Mouse (Mus musculus) hematopoietic stem cell, adult 5-6 weeks (primary cell): ENCODE results near the gene Gm42688. TPM values are rescaled to one million over a fixed set of nuclear protein-coding genes. Genes with fewer than 3 reads are reported as not detected.

ENCODE experiments used
- ATAC-seq, 2 experiments: fragments of 125-278 bp in 1 of 2; replicated peaks in 1 of 2; 2 replicates each; pipeline ENCODE4 v1.8.0; 2016 to 2017; ENCODE audit warnings: inconsistent platforms in 2 of 2, mild to moderate bottlenecking in 2 of 2, moderate number of reproducible peaks in 2 of 2, low read depth in 1 of 2, moderate TSS enrichment in 1 of 2; ENCODE audit not compliant: low FRiP score in 2 of 2, poor library complexity in 2 of 2, severe bottlenecking in 2 of 2, insufficient read depth in 1 of 2, low TSS enrichment in 1 of 2
- total RNA-seq: library from RNA; stranded (forward); fragments of 172-1452, 232-1000 nt; gene quantifications from 2 replicates; pipeline ENCODE4 v1.2.3, GENCODE M21; 2017

Gene Gm42688
- total RNA-seq, 1 experiment from 2014 or later: 2.4 TPM

GRCm38 (mm10) chr6:83125331-83125730 is 23.9 kb downstream of the Gm42688 start, which contains the start of gene Ino80b:
Gene Ino80b (minus strand): TSS chr6:83125431.
- no peak for ATAC-seq

DNA sequence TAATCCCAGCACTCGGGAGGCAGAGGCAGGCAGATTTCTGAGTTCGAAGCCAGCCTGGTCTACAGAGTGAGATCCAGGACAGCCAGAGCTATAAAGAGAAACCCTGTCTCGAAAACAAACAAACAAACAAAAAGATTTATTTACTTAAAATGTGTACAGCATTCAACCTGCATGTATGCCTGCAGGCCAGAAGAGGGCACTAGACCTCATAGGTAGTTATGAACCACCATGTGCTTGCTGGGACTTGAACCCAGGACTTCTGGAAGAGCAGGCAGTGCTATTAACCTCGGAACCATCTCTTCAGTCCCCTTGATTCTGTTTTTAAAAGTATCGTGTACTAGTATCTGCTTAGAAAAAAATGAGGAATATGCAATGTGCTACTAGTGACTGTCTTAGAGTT is 26.0 kb downstream of the Gm42688 start:
- ATAC-seq: no peak

- ATAC-seq: peak; percentile 47 to 68; a peak in 3 of 4 replicates
These were observed 30.1 kb downstream of the Gm42688 start for GRCm38 (mm10) chr6:83131469-83132034.

DNA sequence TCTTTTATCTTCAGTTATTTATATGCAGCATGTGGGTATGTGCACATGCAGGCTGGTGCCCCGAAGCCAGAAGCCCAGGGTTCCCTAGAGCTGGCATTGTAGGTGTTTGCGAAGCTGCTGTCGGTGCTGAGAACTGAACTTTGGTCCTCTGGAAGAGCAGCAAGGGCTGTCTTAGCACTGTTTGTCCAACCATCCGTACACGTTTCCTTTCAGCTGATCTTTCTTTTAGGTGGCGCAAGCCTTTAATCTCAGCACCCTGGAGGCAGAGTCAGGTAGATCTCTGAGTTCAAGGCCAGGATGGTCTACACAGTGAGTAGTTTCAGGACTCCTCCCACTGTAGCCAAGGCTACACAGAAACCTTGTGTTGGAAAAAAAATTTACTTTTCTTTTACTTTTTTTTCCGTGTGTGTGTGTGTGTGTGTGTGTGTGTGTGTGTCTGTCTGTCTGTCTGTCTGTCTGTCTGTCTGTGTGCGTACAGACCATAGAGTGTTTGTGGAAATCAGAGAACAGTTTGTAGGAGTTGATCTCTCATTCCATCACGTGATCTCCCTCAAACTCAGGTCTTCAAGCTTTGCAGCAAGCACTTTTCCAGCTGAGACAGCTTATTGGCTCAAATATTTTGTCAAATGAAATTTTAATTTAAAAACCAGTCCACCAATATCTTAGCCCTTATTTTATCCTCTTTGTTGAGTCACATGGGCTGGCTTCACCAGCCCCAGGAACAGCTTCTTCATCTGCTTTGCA is 30.9 kb downstream of the Gm42688 start:
- ATAC-seq: no peak

DNA sequence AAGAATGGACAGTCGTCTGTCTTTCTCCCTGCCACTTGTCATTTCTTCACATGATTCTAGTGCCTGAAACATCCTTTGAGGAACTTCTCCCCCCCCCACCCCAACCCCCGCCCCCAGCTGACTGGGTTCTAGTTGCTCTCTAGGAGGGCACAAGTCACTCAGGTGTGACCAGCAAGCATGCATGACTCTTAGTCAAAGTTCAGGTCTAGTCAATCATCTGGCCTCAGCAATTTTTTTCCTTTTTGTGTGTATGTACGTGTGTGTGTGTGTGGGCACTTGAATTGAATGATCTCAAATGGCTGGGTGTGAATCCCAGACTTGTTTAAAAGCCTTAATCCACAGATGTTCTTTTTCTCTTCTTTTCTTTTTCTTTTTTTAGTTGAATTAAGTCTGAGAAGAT is 32.8 kb downstream of the Gm42688 start:
- no peak for ATAC-seq

DNA sequence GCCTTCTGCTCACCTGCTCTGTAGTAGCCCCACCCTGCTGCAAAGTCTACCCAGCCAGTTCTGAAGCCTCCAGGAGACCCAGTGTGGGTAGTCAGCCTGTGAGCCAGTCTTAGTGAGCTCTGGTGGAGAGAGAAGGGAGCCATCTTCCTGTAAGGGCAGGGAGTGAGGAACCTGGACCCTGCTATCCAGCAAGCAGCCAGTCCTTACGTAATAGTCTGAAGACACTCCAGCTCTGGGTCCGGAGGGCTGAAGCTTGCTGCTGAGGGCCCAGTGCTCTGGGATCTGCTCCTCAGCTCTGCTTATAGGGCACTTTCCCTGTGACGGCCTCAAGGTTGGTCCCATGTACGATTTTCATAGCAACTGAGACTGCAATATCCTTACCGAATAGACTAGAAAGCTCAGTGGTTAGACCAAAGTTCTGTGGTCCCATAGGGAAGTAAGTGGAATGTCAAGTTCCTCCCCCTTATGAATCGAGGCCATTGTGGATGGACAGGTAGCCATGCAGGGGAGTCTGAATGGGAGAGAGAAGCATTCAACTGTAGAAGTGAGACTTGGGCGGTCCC is 33.6 kb downstream of the Gm42688 start, which contains the start of gene Rtkn:
TSS of gene Rtkn (plus strand) at position 513 of the 563 bp plus-strand sequence.
- ATAC-seq: no peak; a peak in 1 of 4 replicates

DNA sequence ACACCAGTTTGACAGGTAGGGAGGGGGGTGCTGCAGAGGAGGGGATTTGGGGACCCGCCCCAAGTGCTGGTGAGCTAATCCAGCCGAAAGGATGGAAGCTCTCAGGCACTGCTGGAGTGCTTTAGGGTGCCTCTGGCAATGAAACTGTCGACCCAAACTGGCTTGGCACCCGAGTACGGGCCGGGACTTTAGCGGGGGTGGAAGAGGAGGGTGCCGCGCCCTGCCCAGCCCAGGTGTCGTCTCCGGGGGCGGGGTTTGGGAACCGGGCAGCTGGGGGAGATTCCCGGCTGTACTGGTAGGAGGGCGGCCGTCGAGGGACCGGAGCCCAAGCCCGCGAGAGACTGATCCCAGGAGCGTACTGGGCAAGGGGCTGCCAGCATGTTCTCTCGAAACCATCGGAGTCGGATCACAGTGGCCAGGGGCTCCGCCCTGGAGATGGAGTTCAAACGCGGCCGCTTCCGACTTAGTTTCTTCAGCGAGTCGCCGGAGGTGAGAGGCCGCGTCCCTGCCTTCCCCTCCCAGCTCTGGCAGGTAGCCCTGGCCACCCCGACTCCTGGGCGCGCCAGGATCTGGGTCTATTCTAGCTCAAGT is 34.2 kb downstream of the Gm42688 start:
- no peak for ATAC-seq

- no peak for ATAC-seq
These were observed 35.0 kb downstream of the Gm42688 start for GRCm38 (mm10) chr6:83136291-83136880.

DNA sequence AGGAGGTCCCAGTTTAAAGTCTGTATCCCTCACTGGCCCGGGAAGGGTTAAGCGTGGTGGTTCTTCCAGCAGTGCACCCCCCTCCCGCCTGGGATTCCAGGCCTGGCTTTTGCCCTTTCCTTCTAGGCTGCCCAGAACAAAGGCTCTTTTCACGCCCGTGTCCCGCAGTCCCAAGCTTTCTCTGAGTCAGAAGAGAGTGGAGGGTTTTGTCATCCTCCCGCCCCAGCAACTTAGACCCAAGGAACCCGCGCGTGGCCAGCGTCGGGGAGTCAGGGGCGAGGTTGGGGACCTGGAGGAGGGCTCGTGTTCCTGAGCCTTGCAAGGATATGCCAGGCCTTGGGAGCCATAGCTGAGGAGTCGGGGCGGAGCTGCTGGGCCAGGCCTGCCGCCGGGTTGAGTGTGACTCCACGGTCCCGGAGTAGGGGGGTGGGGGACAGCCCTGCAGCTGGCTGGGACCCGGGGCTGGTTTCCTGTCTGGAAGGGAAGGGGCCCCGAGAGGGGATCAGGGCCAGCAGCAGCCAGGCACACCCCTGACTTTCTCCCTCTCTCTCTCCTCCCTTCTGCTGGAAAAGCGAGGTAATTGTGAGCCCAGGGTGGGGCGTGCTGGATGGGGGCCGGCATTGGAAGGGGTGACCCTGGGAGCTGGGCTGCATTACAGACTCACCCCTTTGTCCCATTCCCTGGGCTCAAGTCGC is 35.6 kb downstream of the Gm42688 start:
- ATAC-seq: peak; percentile 30 to 44; a peak in 3 of 4 replicates

- ATAC-seq: peak; percentile 38 to 44; a peak in 3 of 4 replicates
These were observed 36.1 kb downstream of the Gm42688 start for GRCm38 (mm10) chr6:83137576-83137950.

DNA sequence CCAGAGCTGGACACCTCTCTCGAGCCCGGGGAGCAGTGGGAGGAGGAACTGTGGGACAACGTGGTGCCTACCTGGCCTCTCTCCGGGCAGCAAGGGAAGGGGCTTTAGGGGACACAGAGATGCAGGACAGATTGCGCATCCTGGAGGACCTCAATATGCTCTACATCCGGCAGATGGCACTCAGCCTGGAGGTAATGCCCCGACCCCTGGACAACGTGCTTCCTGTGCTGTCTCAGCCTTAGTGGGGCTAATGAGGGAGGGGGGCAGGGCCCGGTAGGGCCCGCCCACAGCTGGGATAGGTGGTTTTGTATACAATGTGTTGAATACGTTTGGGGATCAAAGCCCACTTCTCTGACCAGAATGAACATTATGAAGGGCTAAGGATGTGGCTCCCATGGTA is 36.6 kb downstream of the Gm42688 start:
- 0 out of 4 replicates have a peak, but pooled peaks have one; percentile 14 to 16 for ATAC-seq

- ATAC-seq: no peak
These were observed 38.6 kb downstream of the Gm42688 start for GRCm38 (mm10) chr6:83140044-83140443.

GRCm38 (mm10) chr6:83141636-83142035 is 40.2 kb downstream of the Gm42688 start:
- ATAC-seq: no peak

- peak in 1 of 2 experiments; percentile 11; a peak in 1 of 4 replicates for ATAC-seq
These were observed 40.9 kb downstream of the Gm42688 start for GRCm38 (mm10) chr6:83142211-83142731.

DNA sequence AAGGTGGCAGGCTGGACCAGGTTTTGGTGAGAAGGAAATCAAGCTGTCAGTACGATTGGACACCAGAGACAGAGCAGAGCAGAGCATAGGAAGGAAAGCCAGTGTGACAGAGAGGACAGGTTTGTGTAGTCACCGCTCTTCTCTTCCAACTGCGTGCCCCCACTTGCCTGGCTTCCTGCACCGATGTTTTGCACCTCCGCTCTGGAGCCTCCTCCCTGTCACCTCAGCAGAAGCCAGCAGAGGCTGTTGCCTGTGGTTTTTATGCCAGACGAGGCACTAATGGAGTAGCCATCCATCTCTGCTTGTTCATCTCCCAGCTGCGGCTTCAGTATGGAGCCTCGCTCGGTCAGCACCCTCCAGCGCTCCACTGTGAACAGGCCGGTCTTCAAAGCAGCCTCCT is 41.5 kb downstream of the Gm42688 start:
- ATAC-seq: no peak

DNA sequence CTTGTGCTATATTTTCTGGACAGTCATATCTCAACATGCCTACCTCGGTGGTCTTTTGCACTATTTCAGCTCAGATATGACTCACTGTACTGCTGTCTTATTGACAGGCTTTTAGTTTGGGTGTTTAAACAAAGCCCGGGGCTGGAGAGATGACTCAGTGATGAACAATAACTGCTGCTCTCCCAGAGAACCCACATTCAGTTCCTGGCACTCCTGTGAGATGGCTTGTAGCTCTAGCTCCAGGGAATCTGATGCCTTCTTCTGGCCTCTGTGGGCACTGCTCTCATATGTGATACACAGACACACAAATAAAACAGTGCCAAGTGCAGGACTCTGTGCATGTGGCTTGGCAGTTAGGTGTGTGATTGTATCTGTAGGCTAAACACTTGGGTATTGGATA is 43.8 kb downstream of the Gm42688 start:
- ATAC-seq: no peak

GRCm38 (mm10) chr6:83145805-83146204 is 44.4 kb downstream of the Gm42688 start:
- ATAC-seq: no peak
